Mouse (Mus musculus): ENCODE results near the gene Scaf1. TPM values are rescaled to one million over a fixed set of nuclear protein-coding genes. Genes with fewer than 3 reads are reported as not detected.

Gene Scaf1
- total RNA-seq, 1 experiment from 2014 or later = 99.4 TPM

GRCm38 (mm10) chr7:45014096-45014451 lies 2.1 kb downstream of the Scaf1 start:
- no peak for DNase-seq

GRCm38 (mm10) chr7:45013366-45014095 lies 2.6 kb downstream of the Scaf1 start:
- no peak for DNase-seq

GRCm38 (mm10) chr7:45012824-45013223 lies 3.3 kb downstream of the Scaf1 start:
- no peak for DNase-seq

GRCm38 (mm10) chr7:45012011-45012410 lies 4.2 kb downstream of the Scaf1 start:
- DNase-seq = no peak

- no peak for DNase-seq
Observed at GRCm38 (mm10) chr7:45008411-45008810, 7.8 kb downstream of the Scaf1 start.

- DNase-seq = no peak
Observed at GRCm38 (mm10) chr7:45007846-45008245, 8.3 kb downstream of the Scaf1 start.

GRCm38 (mm10) chr7:45007141-45007540 lies 9.0 kb downstream of the Scaf1 start:
- no peak for DNase-seq

GRCm38 (mm10) chr7:45006503-45006902 lies 9.7 kb downstream of the Scaf1 start:
- DNase-seq = no peak

GRCm38 (mm10) chr7:45005321-45005992 lies 10.7 kb downstream of the Scaf1 start:
- no peak for DNase-seq

- no peak for DNase-seq
Observed at GRCm38 (mm10) chr7:45004546-45004945, 11.6 kb downstream of the Scaf1 start.

GRCm38 (mm10) chr7:45002440-45002839 lies 13.7 kb downstream of the Scaf1 start:
- peak; percentile 62 for DNase-seq

- DNase-seq = no peak
Observed at GRCm38 (mm10) chr7:45000539-45001114, 15.5 kb downstream of the Scaf1 start.

- no peak for DNase-seq
Observed at GRCm38 (mm10) chr7:44999753-45000152, 16.4 kb downstream of the Scaf1 start.

GRCm38 (mm10) chr7:44998501-44998955 lies 17.6 kb downstream of the Scaf1 start, which contains the start of gene Bcl2l12:
Gene Bcl2l12, minus strand, starts transcription at chr7:44998712.
- peak; percentile 70 for DNase-seq

- no peak for DNase-seq
Observed at GRCm38 (mm10) chr7:44997940-44998428, 18.2 kb downstream of the Scaf1 start.

GRCm38 (mm10) chr7:44997231-44997939 lies 18.8 kb downstream of the Scaf1 start, which contains the start of gene Irf3:
Gene Irf3, plus strand, starts transcription at chr7:44997648.
- DNase-seq = peak; percentile 94

GRCm38 (mm10) chr7:44996672-44997071 lies 19.5 kb downstream of the Scaf1 start:
- DNase-seq = no peak

GRCm38 (mm10) chr7:44986879-44987718 lies 29.1 kb downstream of the Scaf1 start:
- no peak for DNase-seq

GRCm38 (mm10) chr7:44986192-44986878 lies 29.8 kb downstream of the Scaf1 start, which contains the start of gene Prmt1:
Gene Prmt1, minus strand, starts transcription at chr7:44986568.
- peak; percentile 93 for DNase-seq

- DNase-seq = peak; percentile 73
Observed at GRCm38 (mm10) chr7:44985595-44986191, 30.5 kb downstream of the Scaf1 start.
